ENCODE assay signal across 10 mouse cellular contexts in genomic region chr15:96592976-96593375, GRCm38 (mm10). TPM values are rescaled to one million over a fixed set of nuclear protein-coding genes. Genes with fewer than 3 reads are reported as not detected.
DNase-seq lines count a peak whose midpoint lies in the region; ATAC-seq lines count a peak whose summit lies in the region.
"Had no signal": no experiment of that assay in that cellular context is flagged by ENCODE, and none has a peak within 500 bp of the region (broad histone marks: within the 10 kb centered on the region; RNA-seq: fewer than 3 reads in every experiment).

No protein-coding gene starts in this region.

- H3K9ac ChIP-seq in kidney, embryonic 14.5 days (ENCODE audit: low read depth, low read length), result no peak overlapping the region
- H3K9ac ChIP-seq in limb, embryonic 13.5 days, result no peak overlapping the region

- no peaks in the 10 kb centered on the region for H3K27me3 ChIP-seq in kidney, embryonic 14.5 days (ENCODE audit: control insufficient read depth, insufficient read depth, low read length)
- no peaks in the 10 kb centered on the region for H3K27me3 ChIP-seq in limb, embryonic 13.5 days

- ATAC-seq in kidney, embryonic 14.5 days (ENCODE audit: low FRiP score, low TSS enrichment), result peak; percentile 53; the same call in 1 of the 2 replicates
- 0 out of 2 replicates have a peak, but pooled peaks have one; percentile 22 for ATAC-seq in limb, embryonic 13.5 days (ENCODE audit: low FRiP score, low read depth)

- DNase-seq in kidney, adult 8-10 months, result no peak
- DNase-seq in spleen, postnatal 36 days (ENCODE audit: low spot score in 2 of 2), result peak; percentile 34 to 37
- no peak for DNase-seq in spleen, adult 18-20 months
- DNase-seq in gastrocnemius, postnatal 14 days, result no peak
- no peak for DNase-seq in adrenal gland, adult 2 months
- DNase-seq: heart, postnatal 10 days; kidney, postnatal 36 days; right cerebral cortex, postnatal 14 days had no signal

- H3K4me1 ChIP-seq in kidney, embryonic 14.5 days (ENCODE audit: control insufficient read depth, insufficient read depth, low read length), result peaks cover 6% of the 10 kb centered on the region; the same call in 1 of the 2 replicates
- peaks cover 32% of the 10 kb centered on the region for H3K4me1 ChIP-seq in limb, embryonic 13.5 days

- H3K36me3 ChIP-seq in kidney, embryonic 14.5 days (ENCODE audit: control insufficient read depth, insufficient read depth, low read length), result peaks cover 24% of the 10 kb centered on the region; the same call in 1 of the 2 replicates
- H3K36me3 ChIP-seq in limb, embryonic 13.5 days, result peaks cover 52% of the 10 kb centered on the region

- no peaks in the 10 kb centered on the region for H3K9me3 ChIP-seq in kidney, embryonic 14.5 days (ENCODE audit: control insufficient read depth, low read length)
- H3K9me3 ChIP-seq in limb, embryonic 13.5 days, result no peaks in the 10 kb centered on the region

- no peak overlapping the region for H3K4me3 ChIP-seq in kidney, embryonic 14.5 days (ENCODE audit: low read length)
- no peak overlapping the region for H3K4me3 ChIP-seq in limb, embryonic 13.5 days

- no peak overlapping the region for H3K4me2 ChIP-seq in kidney, embryonic 14.5 days (replicated peaks; ENCODE audit: low read depth, low read length)
- peak overlapping the region; percentile 9; the same call in 1 of the 2 replicates for H3K4me2 ChIP-seq in limb, embryonic 13.5 days (replicated peaks)

- H3K27ac ChIP-seq in kidney, embryonic 14.5 days (ENCODE audit: low read depth, low read length), result no peak overlapping the region
- peak overlapping the region; percentile 72; the same call in 1 of the 2 replicates for H3K27ac ChIP-seq in limb, embryonic 13.5 days

- intact Hi-C loops in gastrocnemius, postnatal 14 days (cut with DNase I; ENCODE audit: low total_unique reads), result no loop called here

- 55% methylated on average over 13 of the region's 13 CpGs for WGBS in kidney, embryonic 14.5 days
- 49% methylated on average over 13 of the region's 13 CpGs for WGBS in limb, embryonic 13.5 days

RNA-seq across cellular contexts. Expression of gene Slc38a1, which starts 49.7 kb away (rescaled TPM):
- polyA plus RNA-seq in kidney, embryonic 14.5 days (2014; fragmentation: Nextera tagmentation; extraction: Ambion mirVana), result 75.4 and 98.8 TPM in 2 replicates
- polyA plus RNA-seq in limb, embryonic 13.5 days (2015; fragmentation: Nextera tagmentation; extraction: Ambion mirVana), result 94.5 and 95.9 TPM in 2 replicates
- total RNA-seq in gastrocnemius, postnatal 14 days (2021), result 1 to 10 TPM; 3.1 to 4.1 TPM
- 10 to 100 TPM; 25.3 to 29.1 TPM for total RNA-seq in adrenal gland, adult 2 months (2021)
- polyA plus RNA-seq in adrenal gland, adult 2 months (2012; rRNA removed), result 4.4 and 6.5 TPM in 2 replicates

Comparison
In these comparisons a context has a peak if more than half of its experiments do, and no peak if none do; other contexts are left out.
1. DNase-seq: peak in spleen, postnatal 36 days (2 of 2); none in kidney, adult 8-10 months (0 of 2), spleen, adult 18-20 months (0 of 2), gastrocnemius, postnatal 14 days (single experiment) and adrenal gland, adult 2 months (single experiment).
2. RNA of gene Slc38a1, which starts 49.7 kb away (polyA plus RNA-seq): 75.4 to 98.8 TPM in kidney, embryonic 14.5 days and 94.5 to 95.9 TPM in limb, embryonic 13.5 days; 4.4 to 6.5 TPM in adrenal gland, adult 2 months; every median in the first group is over 10 times any median in the second.